Mouse (Mus musculus) liver, embryonic 14.5 days (tissue): Measurements from ENCODE around the gene Tfdp1.

Source experiments
- CTCF ChIP-seq: IDR thresholded peaks from 2 replicates; pipeline ENCODE4 v1.5.1; 2016; ENCODE audit warnings: antibody characterized with exemption, low read depth, control low read depth
- EP300 ChIP-seq: IDR thresholded peaks from 2 replicates; pipeline ENCODE4 v1.6.1; 2016; ENCODE audit warnings: antibody characterized with exemption, low read depth

- TF ChIP-seq CTCF (no peak), EP300 (no peak)
Observed at GRCm38 (mm10) chr8:13342340-13342739, 3.8 kb downstream of the Tfdp1 start.
